Mouse (Mus musculus) stomach, postnatal 0 days (tissue): Measurements from ENCODE around the gene Cdc42bpg.

Source experiments
- CTCF ChIP-seq: IDR thresholded peaks from 2 replicates; pipeline ENCODE4 v1.5.1; 2016; ENCODE audit warnings: antibody characterized with exemption, low read depth, mild to moderate bottlenecking, moderate library complexity
- EP300 ChIP-seq: optimal IDR thresholded peaks from 2 replicates; pipeline ENCODE3; 2016; ENCODE audit warnings: antibody characterized with exemption

DNA sequence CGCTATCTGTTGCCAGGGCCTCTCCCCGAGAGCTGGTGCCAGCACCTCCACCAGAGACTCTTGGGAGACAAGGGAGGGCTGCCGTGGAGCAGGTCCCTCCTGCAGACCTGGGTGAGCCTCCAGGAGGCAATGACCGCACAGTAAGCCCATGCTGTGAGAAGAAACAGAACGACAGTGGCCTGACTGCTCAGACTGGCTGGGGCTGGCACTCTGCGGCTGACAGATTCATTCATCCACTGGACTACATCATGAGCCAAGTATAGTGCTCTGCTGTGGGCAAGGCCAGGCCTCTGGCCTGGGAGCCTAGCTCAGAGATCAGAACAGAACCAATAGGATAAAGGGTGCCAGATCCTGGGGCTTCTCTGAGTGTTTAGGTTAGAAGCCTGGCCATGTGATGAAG lies 2.4 kb upstream of the Cdc42bpg start:
- TF ChIP-seq CTCF (no peak), EP300 (no peak)
